Mouse (Mus musculus) CD4-positive helper T cell, adult 2 months (primary cell): Measurements from ENCODE around the gene Mkks.
"Not testable (repeated sequence)": the region's sequence is repeated elsewhere in the genome, so short reads cannot be mapped to it uniquely, and the experiment has no call there.

Experiments
- DNase-seq: peaks from one replicate; pipeline ENCODE4 v3.0.0-alpha.2; 2012; ENCODE audit warnings: low read depth, missing footprints, low spot score

Gene Mkks

GRCm38 (mm10) chr2:136891068-136891950 is at the start of gene Mkks, which contains the start of the genes Slx4ip and AL731706.1:
Gene Mkks, minus strand, starts transcription at chr2:136891389.
Gene Slx4ip, plus strand, starts transcription at chr2:136891218.
Gene AL731706.1, minus strand, starts transcription at chr2:136891389.
- peak; percentile 100 for DNase-seq

DNA sequence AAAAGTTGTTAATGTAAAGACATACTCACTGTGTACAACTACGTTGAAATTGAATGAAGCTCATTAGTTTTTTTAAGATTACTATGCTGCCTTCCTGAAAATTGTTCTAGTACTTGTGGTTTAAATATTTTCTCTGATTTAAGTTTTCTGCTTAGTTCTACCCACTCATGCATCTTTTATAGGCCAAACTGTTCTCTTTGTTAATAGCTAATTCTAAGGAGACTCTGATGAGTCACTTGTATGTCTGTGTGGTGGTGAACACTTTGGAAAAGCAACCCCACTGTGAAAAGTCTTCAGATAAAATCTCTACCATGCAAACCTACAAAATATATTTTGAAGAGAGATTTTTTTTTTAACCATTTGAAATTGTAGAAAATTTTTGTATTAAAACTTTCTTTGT is 47.1 kb upstream of the Mkks start:
- DNase-seq: no peak

GRCm38 (mm10) chr2:136936391-136937288 is 45.5 kb upstream of the Mkks start:
- no peak for DNase-seq

- DNase-seq: no peak
These were observed 29.8 kb upstream of the Mkks start for GRCm38 (mm10) chr2:136921003-136921408.

DNA sequence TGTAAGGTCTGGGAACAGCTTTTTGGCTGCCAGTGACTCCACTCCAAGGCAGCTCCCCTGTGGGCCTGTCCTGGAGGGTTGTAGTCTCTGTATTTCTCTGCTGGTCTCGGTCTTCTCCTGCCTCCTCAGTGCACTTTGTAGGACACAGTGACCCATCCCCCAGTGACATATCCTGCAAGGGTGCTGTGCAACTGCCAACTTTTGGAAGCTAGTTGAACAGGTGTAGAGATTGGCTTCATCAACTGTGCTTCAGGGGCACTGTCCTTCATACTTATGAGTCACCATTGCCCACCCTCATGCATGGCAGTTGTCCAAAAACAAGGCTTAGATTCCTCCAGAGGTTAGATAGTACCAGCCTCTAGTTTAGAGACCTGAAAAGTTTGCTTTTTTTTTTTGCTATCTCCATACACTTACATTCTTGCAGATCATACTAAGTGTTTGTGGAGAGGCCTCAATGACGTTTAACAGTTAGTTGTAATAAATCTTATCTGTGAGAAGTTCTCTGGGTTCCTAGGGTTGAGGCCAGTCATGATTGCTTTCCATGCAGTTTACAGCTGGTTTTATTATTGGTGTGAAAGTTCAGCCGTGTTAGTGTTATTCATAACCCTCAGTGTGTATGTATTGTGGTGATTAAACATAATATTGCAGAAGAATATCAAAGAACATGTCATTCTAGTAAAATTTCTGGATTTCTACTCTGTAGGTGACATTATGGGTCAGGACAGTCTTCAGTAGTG is 29.2 kb upstream of the Mkks start:
- DNase-seq: no peak

- no peak for DNase-seq
These were observed 28.2 kb upstream of the Mkks start for GRCm38 (mm10) chr2:136919433-136919832.

- no peak for DNase-seq
These were observed 23.2 kb upstream of the Mkks start for GRCm38 (mm10) chr2:136914334-136914902.

GRCm38 (mm10) chr2:136913021-136913420 is 21.8 kb upstream of the Mkks start:
- DNase-seq: no peak

DNA sequence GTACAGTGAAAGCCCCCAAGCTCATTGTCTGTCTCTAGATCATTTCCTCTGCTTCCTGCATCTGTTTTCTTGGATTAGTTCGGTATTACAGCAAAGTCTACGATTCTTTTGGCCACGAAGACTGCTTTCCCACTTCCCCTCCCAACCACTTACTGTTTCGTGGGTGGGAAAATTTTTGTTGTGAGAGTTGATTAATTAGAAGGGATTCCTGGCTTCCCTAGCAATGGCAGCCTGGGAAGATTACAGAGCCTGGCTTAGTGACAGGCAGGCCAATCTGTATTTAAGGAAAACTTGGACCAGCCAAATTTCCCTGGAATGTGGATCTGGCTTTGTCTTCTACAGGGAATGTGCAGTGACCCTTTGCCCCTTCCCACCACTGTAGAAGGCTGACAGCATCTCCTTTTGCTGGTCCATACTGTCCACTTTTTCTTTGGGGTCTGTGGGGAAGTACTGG is 20.8 kb upstream of the Mkks start:
- no peak for DNase-seq

DNA sequence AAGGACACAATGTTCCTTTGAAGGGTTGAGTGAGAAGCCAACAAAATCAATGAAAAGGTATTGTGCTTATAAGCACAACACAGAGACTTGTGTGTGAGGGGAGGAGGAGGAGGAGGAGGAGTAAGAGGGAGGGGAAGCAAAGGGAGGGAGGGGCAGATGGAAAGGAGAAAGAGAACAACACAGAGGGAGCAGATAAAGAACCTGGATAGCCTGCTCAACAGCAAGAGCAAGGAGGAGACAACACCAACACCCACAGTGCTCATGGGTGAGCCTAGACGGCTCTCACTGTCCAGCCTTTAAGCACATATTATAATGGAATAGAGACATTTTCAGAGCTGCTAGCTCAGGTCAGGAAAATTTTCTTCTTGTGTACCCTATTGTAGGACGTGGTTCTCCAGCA is 18.1 kb upstream of the Mkks start:
- no peak for DNase-seq

GRCm38 (mm10) chr2:136908596-136908995 is 17.4 kb upstream of the Mkks start:
- DNase-seq: no peak

DNA sequence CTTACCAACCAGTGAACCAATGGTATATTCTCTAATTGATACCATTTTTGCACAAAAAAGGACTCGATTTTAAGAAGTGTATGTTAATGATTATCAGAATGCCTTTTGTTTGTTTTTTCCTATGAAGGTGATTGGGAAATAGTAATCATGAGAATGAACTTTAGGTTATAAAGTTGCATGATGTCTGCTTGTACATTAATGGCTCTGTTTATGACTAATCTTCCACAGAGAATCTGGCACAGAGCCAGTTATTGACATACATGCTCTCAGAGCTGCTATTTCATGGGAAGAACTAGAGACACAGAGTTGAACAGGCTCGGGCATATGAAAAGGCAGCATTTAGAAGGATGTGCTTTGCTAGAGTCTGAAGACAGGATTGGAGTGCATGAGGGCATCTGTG is 4.9 kb upstream of the Mkks start:
- DNase-seq: no peak

DNA sequence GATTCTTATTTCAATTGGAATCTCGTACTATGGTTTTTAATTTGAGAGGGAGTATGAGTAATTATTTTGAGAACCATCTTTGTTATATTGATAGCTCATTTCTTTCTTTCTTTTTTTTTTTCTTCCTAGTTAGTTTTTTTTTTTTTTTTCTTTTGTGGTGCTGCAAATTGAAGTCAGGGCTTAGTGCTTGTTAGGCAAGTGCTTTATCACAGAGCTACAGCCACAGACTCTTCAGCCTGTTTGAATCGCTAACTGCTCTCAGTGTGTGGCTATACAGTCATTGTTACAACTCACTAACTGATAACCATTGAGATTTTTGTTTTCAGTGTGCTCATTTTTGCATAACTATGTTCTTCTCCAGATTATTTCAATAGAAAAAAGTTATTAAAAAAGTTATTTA is 3.3 kb upstream of the Mkks start:
- no peak for DNase-seq

DNA sequence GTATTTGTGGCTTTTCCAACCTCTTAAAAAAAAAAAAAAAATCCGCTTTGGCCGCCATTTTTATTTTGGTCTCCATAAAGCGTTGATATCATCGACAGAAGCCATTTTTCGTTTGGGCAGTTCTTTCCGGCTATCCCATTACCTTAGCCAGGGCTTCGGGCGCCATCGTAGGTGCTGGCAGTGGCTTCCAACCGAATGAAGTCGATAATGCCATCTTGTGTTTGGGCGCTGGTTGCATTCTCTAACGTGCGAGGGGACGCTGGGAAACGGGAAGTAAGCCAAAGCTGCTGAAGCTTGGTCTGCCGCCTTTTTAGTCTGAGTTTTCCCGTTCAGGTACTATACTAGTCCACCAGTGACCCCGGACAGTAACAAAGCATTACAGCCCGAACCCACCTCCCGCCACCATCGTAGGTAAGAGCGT is 772 bp upstream of the Mkks start:
- DNase-seq: peak; percentile 98

- DNase-seq: not testable (repeated sequence)
These were observed 497 bp downstream of the Mkks start for GRCm38 (mm10) chr2:136890716-136891067.

DNA sequence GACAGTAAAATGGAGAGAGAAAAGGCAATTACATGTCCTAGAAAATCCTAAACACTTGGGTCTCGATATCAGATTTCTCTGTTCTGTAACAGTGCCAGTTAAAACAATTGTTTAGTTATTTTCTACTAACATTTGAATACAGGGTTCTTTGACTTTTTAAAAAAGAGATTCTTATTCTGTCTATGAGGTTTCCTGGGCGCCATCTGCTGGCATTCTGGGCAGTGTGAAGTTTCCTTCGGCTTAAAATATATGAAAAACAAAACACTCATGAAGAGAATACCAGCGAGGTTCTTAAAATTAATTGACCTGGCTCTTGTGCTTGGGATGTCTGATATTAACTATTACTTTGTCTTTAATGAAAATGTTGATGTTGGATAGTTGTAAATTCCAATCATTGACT is 4.3 kb downstream of the Mkks start:
- no peak for DNase-seq

DNA sequence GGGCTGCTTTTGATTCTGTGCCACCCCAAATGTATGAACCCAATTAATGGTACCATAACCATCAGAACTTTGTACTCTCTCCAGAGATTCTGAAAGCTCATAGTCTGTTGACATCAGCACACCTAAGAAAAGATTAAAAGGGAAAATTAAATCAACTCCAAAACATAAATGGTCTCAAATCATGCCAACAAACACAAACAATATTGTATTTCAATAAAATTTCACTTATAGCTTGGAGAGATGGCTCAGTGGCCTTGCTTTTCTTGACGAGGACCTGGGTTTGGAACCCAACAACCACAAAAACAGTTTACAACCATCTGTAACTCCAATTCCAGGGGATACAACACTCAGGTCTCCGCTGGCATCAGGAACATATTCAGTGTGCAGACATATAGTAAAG is 5.6 kb downstream of the Mkks start, which contains the start of gene AL731706.2:
AL731706.2 (minus strand) TSS at position 101 of the 400 bp plus-strand sequence.
- no peak for DNase-seq

- DNase-seq: no peak
These were observed 36.4 kb downstream of the Mkks start for GRCm38 (mm10) chr2:136854543-136855388.

- no peak for DNase-seq
These were observed 40.8 kb downstream of the Mkks start for GRCm38 (mm10) chr2:136850366-136850765.

DNA sequence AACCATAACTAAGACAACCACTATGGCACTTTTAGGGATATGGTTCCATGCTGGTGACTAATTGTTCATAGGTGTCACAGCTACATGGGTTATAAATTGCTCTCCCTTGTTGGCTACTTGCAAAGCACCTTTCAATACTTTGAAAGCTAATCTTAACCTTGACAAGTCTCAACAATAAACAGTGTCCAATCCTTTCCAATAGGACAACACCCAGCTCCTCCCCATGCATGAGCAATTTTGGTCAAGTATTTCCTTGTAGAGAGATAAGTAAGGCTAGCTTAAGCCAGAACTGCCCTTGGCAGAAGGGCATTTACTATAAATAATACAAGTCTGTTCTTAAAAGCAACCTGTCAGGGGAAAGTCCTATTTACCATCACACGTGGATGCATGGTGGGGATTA is 53.2 kb downstream of the Mkks start:
- no peak for DNase-seq
